Mouse (Mus musculus) forebrain, embryonic 13.5 days (tissue): ENCODE measurements around the gene Cd47. TPM values are rescaled to one million over a fixed set of nuclear protein-coding genes. Genes with fewer than 3 reads are reported as not detected.

Source experiments
- ATAC-seq: fragments of 200-750 bp; cut with Nextera tagmentation; 2 replicates; pipeline ENCODE4 v1.8.0; 2017
- H3K27ac ChIP-seq: fragments of 300-500 bp; sonication (generic); 2 replicates; pipeline ENCODE4 v1.5.1; 2015; ENCODE audit warnings: inconsistent platforms, mild to moderate bottlenecking, moderate library complexity
- H3K27me3 ChIP-seq: fragments of 300-500 bp; sonication (generic); 2 replicates; pipeline ENCODE4 v1.6.1; 2015; ENCODE audit warnings: mild to moderate bottlenecking, inconsistent platforms
- H3K36me3 ChIP-seq: fragments of 300-500 bp; sonication (generic); 2 replicates; pipeline ENCODE4 v1.6.1; 2015; ENCODE audit warnings: mild to moderate bottlenecking, inconsistent platforms; ENCODE audit not compliant: poor library complexity, severe bottlenecking
- H3K4me1 ChIP-seq: fragments of 300-500 bp; sonication (generic); 2 replicates; pipeline ENCODE4 v1.6.1; 2015; ENCODE audit warnings: inconsistent platforms
- H3K4me2 ChIP-seq: fragments of 300-500 bp; sonication (generic); 2 replicates; pipeline ENCODE4 v1.6.1; 2015; ENCODE audit warnings: inconsistent platforms, mild to moderate bottlenecking, moderate library complexity
- H3K4me3 ChIP-seq: fragments of 300-500 bp; sonication (generic); 2 replicates; pipeline ENCODE4 v1.5.1; 2015; ENCODE audit warnings: mild to moderate bottlenecking, inconsistent platforms
- H3K9ac ChIP-seq: fragments of 300-500 bp; sonication (generic); 2 replicates; pipeline ENCODE4 v1.6.1; 2015; ENCODE audit warnings: mild to moderate bottlenecking, inconsistent platforms
- H3K9me3 ChIP-seq: fragments of 300-500 bp; sonication (generic); replicated peaks from 2 replicates; pipeline ENCODE4 v1.6.1; 2016; ENCODE audit warnings: inconsistent platforms
- WGBS: fragments of 180-500 bp; shearing (Covaris S2); methylation state at CpG from one replicate; pipeline ENCODE4 v1.1.7; 2015; 5-methylcytosine and 5-hydroxymethylcytosine counted together
- polyA plus RNA-seq: library from polyadenylated mRNA; unstranded; fragments of >200 nt; fragmentation: Nextera tagmentation; extraction: Ambion mirVana; gene quantifications from 2 replicates; pipeline ENCODE4 v1.2.1, GENCODE M21; 2015

The Cd47 gene
- polyA plus RNA-seq, 1 experiment from 2014 or later, result 80.4 TPM

- no peak overlapping the region for H3K4me2 ChIP-seq
- WGBS, result 90% methylated on average over 1 of the region's 1 CpGs
- H3K9ac ChIP-seq, result no peak overlapping the region
- no peak overlapping the region for H3K4me3 ChIP-seq
- H3K27me3 ChIP-seq, result no peaks in the 10 kb centered on the region
- no peaks in the 10 kb centered on the region for H3K36me3 ChIP-seq
- H3K4me1 ChIP-seq, result no peaks in the 10 kb centered on the region
- ATAC-seq, result no peak
- no peaks in the 10 kb centered on the region for H3K9me3 ChIP-seq
- H3K27ac ChIP-seq, result no peak overlapping the region
Measured at GRCm38 (mm10) chr16:49773068-49773467, 27.3 kb upstream of the Cd47 start.

GRCm38 (mm10) chr16:49774059-49775001 is 26.0 kb upstream of the Cd47 start:
- H3K27me3 ChIP-seq, result no peaks in the 10 kb centered on the region
- no peaks in the 10 kb centered on the region for H3K36me3 ChIP-seq
- H3K9ac ChIP-seq, result no peak overlapping the region
- no peak overlapping the region for H3K4me2 ChIP-seq
- H3K9me3 ChIP-seq, result no peaks in the 10 kb centered on the region
- ATAC-seq, result no peak
- WGBS, result 85% methylated on average over 18 of the region's 18 CpGs
- H3K4me3 ChIP-seq, result no peak overlapping the region
- H3K4me1 ChIP-seq, result no peaks in the 10 kb centered on the region
- H3K27ac ChIP-seq, result no peak overlapping the region

- no peaks in the 10 kb centered on the region for H3K4me1 ChIP-seq
Measured at GRCm38 (mm10) chr16:49775002-49775966, 25.0 kb upstream of the Cd47 start.

GRCm38 (mm10) chr16:49776981-49777380 is 23.4 kb upstream of the Cd47 start:
- Histone ChIP-seq H3K4me1 (no peaks in the 10 kb centered on the region), H3K9ac (no peak overlapping the region), H3K4me3 (no peak overlapping the region), H3K36me3 (no peaks in the 10 kb centered on the region), H3K9me3 (no peaks in the 10 kb centered on the region), H3K4me2 (no peak overlapping the region), H3K27ac (no peak overlapping the region), H3K27me3 (no peaks in the 10 kb centered on the region)
- WGBS, result 91% methylated on average over 7 of the region's 7 CpGs
- ATAC-seq, result no peak

More at GRCm38 (mm10) chr16:49775002-49775966, 25.0 kb upstream of the Cd47 start:
- Histone ChIP-seq H3K4me3 (no peak overlapping the region), H3K4me2 (no peak overlapping the region), H3K27ac (no peak overlapping the region), H3K27me3 (no peaks in the 10 kb centered on the region), H3K36me3 (no peaks in the 10 kb centered on the region), H3K9ac (no peak overlapping the region), H3K9me3 (no peaks in the 10 kb centered on the region)
- WGBS, result 90% methylated on average over 22 of the region's 22 CpGs
- ATAC-seq, result no peak

- no peak for ATAC-seq
- 92% methylated on average over 5 of the region's 5 CpGs for WGBS
- H3K4me2 ChIP-seq, result no peak overlapping the region
Measured at GRCm38 (mm10) chr16:49781556-49782156, 18.7 kb upstream of the Cd47 start.

GRCm38 (mm10) chr16:49783369-49783768 is 17.0 kb upstream of the Cd47 start:
- Histone ChIP-seq H3K9me3 (no peaks in the 10 kb centered on the region), H3K36me3 (no peaks in the 10 kb centered on the region), H3K4me3 (no peak overlapping the region), H3K27ac (no peak overlapping the region), H3K4me2 (no peak overlapping the region), H3K4me1 (no peaks in the 10 kb centered on the region), H3K27me3 (no peaks in the 10 kb centered on the region), H3K9ac (no peak overlapping the region)
- no peak for ATAC-seq

More at GRCm38 (mm10) chr16:49781556-49782156, 18.7 kb upstream of the Cd47 start:
- no peak overlapping the region for H3K4me3 ChIP-seq
- no peak overlapping the region for H3K27ac ChIP-seq
- no peaks in the 10 kb centered on the region for H3K9me3 ChIP-seq
- no peaks in the 10 kb centered on the region for H3K4me1 ChIP-seq
- H3K27me3 ChIP-seq, result no peaks in the 10 kb centered on the region
- no peak overlapping the region for H3K9ac ChIP-seq
- no peaks in the 10 kb centered on the region for H3K36me3 ChIP-seq

GRCm38 (mm10) chr16:49786116-49786515 is 14.2 kb upstream of the Cd47 start:
- Histone ChIP-seq H3K9me3 (no peaks in the 10 kb centered on the region), H3K27me3 (no peaks in the 10 kb centered on the region), H3K4me3 (no peak overlapping the region), H3K9ac (no peak overlapping the region), H3K36me3 (no peaks in the 10 kb centered on the region), H3K27ac (no peak overlapping the region), H3K4me2 (no peak overlapping the region), H3K4me1 (no peaks in the 10 kb centered on the region)
- WGBS, result 90% methylated on average over 6 of the region's 6 CpGs
- ATAC-seq, result no peak

GRCm38 (mm10) chr16:49787714-49788113 is 12.6 kb upstream of the Cd47 start:
- no peak overlapping the region for H3K4me3 ChIP-seq
- H3K27ac ChIP-seq, result no peak overlapping the region
- no peak for ATAC-seq
- H3K27me3 ChIP-seq, result no peaks in the 10 kb centered on the region
- H3K9ac ChIP-seq, result no peak overlapping the region
- no peaks in the 10 kb centered on the region for H3K4me1 ChIP-seq
- no peaks in the 10 kb centered on the region for H3K9me3 ChIP-seq
- H3K36me3 ChIP-seq, result no peaks in the 10 kb centered on the region
- WGBS, result 92% methylated on average over 5 of the region's 5 CpGs
- no peak overlapping the region for H3K4me2 ChIP-seq

- Histone ChIP-seq H3K4me3 (no peak overlapping the region), H3K9ac (no peak overlapping the region), H3K9me3 (no peaks in the 10 kb centered on the region), H3K27ac (no peak overlapping the region), H3K4me1 (no peaks in the 10 kb centered on the region), H3K36me3 (no peaks in the 10 kb centered on the region), H3K4me2 (no peak overlapping the region), H3K27me3 (no peaks in the 10 kb centered on the region)
- no peak for ATAC-seq
- 87% methylated on average over 9 of the region's 9 CpGs for WGBS
Measured at GRCm38 (mm10) chr16:49790575-49791465, 9.5 kb upstream of the Cd47 start.

GRCm38 (mm10) chr16:49792446-49792878 is 7.9 kb upstream of the Cd47 start:
- Histone ChIP-seq H3K4me3 (no peak overlapping the region), H3K27ac (no peak overlapping the region), H3K9ac (no peak overlapping the region), H3K9me3 (no peaks in the 10 kb centered on the region), H3K27me3 (no peaks in the 10 kb centered on the region), H3K36me3 (no peaks in the 10 kb centered on the region), H3K4me2 (no peak overlapping the region), H3K4me1 (no peaks in the 10 kb centered on the region)
- WGBS, result 55% methylated on average over 9 of the region's 9 CpGs
- no peak for ATAC-seq

GRCm38 (mm10) chr16:49793596-49793995 is 6.7 kb upstream of the Cd47 start:
- no peaks in the 10 kb centered on the region for H3K36me3 ChIP-seq
- no peaks in the 10 kb centered on the region for H3K9me3 ChIP-seq
- no peaks in the 10 kb centered on the region for H3K27me3 ChIP-seq
- no peak overlapping the region for H3K4me2 ChIP-seq
- ATAC-seq, result no peak
- WGBS, result 91% methylated on average over 9 of the region's 9 CpGs
- no peak overlapping the region for H3K4me3 ChIP-seq
- no peak overlapping the region for H3K27ac ChIP-seq
- H3K4me1 ChIP-seq, result no peaks in the 10 kb centered on the region
- no peak overlapping the region for H3K9ac ChIP-seq
